Mouse (Mus musculus): Measurements from ENCODE around the gene Rfx8.

DNA sequence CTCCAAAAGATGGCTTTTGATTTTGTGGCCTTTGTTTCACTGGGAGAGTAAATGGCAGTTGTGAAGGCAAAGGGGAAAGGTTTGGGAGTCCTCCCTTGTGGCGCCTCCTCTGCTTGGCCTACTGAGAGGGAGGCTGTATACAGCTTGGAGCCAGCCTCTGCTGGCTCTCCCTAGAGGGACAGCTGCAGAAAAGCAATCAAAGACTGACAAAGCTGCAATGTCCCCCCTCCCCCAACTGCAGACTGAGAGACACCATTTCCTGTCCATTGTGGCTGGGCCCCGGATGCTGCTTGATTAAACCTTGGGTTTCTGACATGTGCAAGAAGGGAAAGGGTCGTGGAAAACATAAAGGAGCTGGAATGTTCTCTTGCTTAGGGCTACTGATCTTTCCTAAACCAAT is 28.9 kb upstream of the Rfx8 start:
- TF ChIP-seq POLR2A (IDR thresholded peaks at IDR 0.05; ENCODE audit: extremely low read depth, insufficient read depth, low read length) (no peak), CTCF (IDR thresholded peaks at IDR 0.05; ENCODE audit: extremely low read depth, insufficient read depth, low read length) (no peak)
